Mouse (Mus musculus) midbrain, embryonic 12.5 days (tissue): ENCODE measurements around the gene Ppil6. TPM values are rescaled to one million over a fixed set of nuclear protein-coding genes. Genes with fewer than 3 reads are reported as not detected.

Source experiments
- ATAC-seq: fragments of 200-750 bp; cut with Nextera tagmentation; 2 replicates; pipeline ENCODE4 v1.8.0; 2017; ENCODE audit warnings: low read depth, moderate TSS enrichment, moderate library complexity; ENCODE audit not compliant: low FRiP score
- H3K27ac ChIP-seq: fragments of 300-500 bp; sonication (generic); replicated peaks from 2 replicates; pipeline ENCODE4 v1.5.1; 2016; ENCODE audit warnings: mild to moderate bottlenecking
- H3K27me3 ChIP-seq: fragments of 300-500 bp; sonication (generic); 2 replicates; pipeline ENCODE4 v1.6.1; 2016; ENCODE audit warnings: mild to moderate bottlenecking
- H3K36me3 ChIP-seq: fragments of 300-500 bp; sonication (generic); 2 replicates; pipeline ENCODE4 v1.6.1; 2016
- H3K4me1 ChIP-seq: fragments of 300-500 bp; sonication (generic); 2 replicates; pipeline ENCODE4 v1.6.1; 2016
- H3K4me2 ChIP-seq: fragments of 300-500 bp; sonication (generic); replicated peaks from 2 replicates; pipeline ENCODE4 v1.6.1; 2016; ENCODE audit warnings: mild to moderate bottlenecking, moderate library complexity
- H3K4me3 ChIP-seq: fragments of 300-500 bp; sonication (generic); 2 replicates; pipeline ENCODE4 v1.5.1; 2016; ENCODE audit warnings: mild to moderate bottlenecking
- H3K9ac ChIP-seq: fragments of 300-500 bp; sonication (generic); replicated peaks from 2 replicates; pipeline ENCODE4 v1.6.1; 2016; ENCODE audit warnings: mild to moderate bottlenecking, moderate library complexity
- H3K9me3 ChIP-seq: fragments of 300-500 bp; sonication (generic); 2 replicates; pipeline ENCODE4 v1.6.1; 2016; ENCODE audit warnings: mild to moderate bottlenecking
- WGBS: fragments of 180-500 bp; shearing (Covaris S2); methylation state at CpG from one replicate; pipeline ENCODE4 v1.1.7; 2016; 5-methylcytosine and 5-hydroxymethylcytosine counted together
- polyA plus RNA-seq: library from polyadenylated mRNA; unstranded; fragments of >200 nt; fragmentation: Nextera tagmentation; extraction: Ambion mirVana; gene quantifications from 2 replicates; pipeline ENCODE4 v1.2.1, GENCODE M21; 2016

The Ppil6 gene
- polyA plus RNA-seq, 1 experiment from 2014 or later: 0.73 TPM

DNA sequence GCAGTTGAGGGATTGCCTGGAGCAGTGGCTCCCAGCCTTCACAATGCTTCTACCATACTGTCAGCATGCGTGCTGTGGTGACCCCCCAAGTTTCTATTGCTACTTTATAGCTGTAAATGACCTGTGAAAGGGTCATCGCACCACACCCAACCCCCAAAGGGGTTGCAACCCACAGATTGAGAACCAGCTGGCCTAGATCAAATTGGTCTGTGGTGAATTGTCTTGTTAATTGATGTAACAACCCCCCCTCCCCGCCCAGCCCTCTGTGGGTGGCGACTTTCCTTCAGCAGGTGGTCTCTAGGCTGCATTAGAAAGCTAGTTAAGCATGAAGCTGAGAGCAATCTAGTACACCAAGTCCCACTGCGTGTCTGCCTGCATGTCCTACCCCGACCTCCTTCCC lies 22.9 kb upstream of the Ppil6 start:
- Histone ChIP-seq H3K9me3 (no peaks in the 10 kb centered on the region), H3K9ac (no peak overlapping the region), H3K27me3 (no peaks in the 10 kb centered on the region), H3K4me1 (no peaks in the 10 kb centered on the region), H3K36me3 (peaks cover 28% of the 10 kb centered on the region), H3K4me3 (no peak overlapping the region), H3K4me2 (no peak overlapping the region), H3K27ac (no peak overlapping the region)
- ATAC-seq: no peak
- WGBS: 32% methylated on average over 6 of the region's 6 CpGs

DNA sequence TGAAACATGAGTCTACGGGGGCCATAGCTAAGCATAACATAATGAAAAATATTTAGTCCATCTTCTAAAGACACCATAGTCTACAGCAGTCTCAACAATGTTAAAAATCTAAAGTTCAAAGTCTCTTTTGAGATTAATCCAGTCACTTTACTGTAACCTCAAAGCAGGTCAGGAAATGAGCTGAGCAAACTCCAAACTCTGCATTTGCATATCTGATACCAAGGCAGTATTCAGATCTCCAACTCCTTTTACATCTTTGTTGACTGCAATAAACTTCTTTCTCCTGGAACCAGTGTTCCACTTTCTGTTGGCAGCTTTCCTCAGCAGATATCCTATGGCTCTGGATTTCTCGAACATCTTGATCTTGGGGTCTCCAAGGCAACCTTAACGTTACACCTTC lies 19.5 kb upstream of the Ppil6 start:
- H3K36me3 ChIP-seq: 0 out of 2 replicates have a peak, but pooled peaks cover 11% of the 10 kb centered on the region
- H3K4me1 ChIP-seq: peaks cover under 1% of the 10 kb centered on the region; the same call in 1 of the 2 replicates
- 88% methylated on average over 3 of the region's 3 CpGs for WGBS
- H3K9me3 ChIP-seq: no peaks in the 10 kb centered on the region
- peaks cover 3% of the 10 kb centered on the region; the same call in 1 of the 2 replicates for H3K27me3 ChIP-seq
- no peak overlapping the region for H3K27ac ChIP-seq
- no peak for ATAC-seq
- H3K4me3 ChIP-seq: no peak overlapping the region
- H3K9ac ChIP-seq: no peak overlapping the region
- H3K4me2 ChIP-seq: no peak overlapping the region

DNA sequence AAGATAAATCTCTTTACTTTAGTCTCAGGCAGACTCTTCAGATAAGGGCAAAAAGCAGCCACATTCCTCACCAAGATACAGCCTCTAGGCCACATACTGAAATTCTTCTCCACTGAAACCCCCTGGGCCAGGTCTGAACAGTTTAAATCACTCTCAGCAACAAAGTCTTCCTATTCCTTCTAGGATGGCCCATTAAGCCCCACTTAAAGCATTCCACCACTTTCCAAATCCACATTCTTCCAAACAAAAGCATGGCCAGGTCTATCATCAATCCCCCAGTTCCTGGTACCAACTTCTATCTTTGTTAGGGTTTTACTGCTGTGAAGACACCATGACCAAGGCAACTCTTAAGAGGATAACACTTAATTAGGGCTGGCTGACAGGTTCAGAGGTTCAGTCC lies 17.7 kb upstream of the Ppil6 start:
- no peaks in the 10 kb centered on the region for H3K9me3 ChIP-seq
- ATAC-seq: no peak

DNA sequence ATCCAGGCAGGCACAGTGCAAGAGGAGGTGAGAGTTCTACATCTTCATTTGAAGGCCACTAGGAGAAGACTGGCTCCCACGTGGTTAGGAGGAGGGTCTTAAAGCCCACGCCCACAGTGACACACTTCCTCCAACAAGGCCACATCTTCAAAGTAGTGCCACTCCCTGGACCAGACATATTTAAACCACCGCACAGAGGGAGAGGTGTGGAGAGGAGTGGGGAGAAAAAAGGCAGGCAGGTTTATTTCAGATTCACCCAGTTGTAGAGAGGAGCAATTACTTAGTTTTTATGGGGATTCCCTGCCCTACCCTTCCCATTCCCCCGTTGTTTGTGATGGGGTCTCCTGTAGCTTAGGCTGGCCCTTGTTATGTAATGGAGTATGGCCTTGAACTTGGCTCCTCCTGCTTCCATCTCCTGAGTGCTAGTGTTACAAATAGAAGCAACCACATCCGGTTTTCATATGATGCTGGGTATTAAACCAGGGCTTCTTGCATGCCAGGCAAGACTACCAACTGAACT lies 17.2 kb upstream of the Ppil6 start:
- Histone ChIP-seq H3K36me3 (0 out of 2 replicates have a peak, but pooled peaks cover 8% of the 10 kb centered on the region), H3K4me2 (no peak overlapping the region), H3K4me3 (no peak overlapping the region), H3K9me3 (no peaks in the 10 kb centered on the region), H3K27me3 (peaks cover 3% of the 10 kb centered on the region; the same call in 1 of the 2 replicates), H3K4me1 (peaks cover 20% of the 10 kb centered on the region), H3K9ac (no peak overlapping the region), H3K27ac (no peak overlapping the region)
- 77% methylated on average over 5 of the region's 5 CpGs for WGBS
- no peak for ATAC-seq

More for the DNA sequence above, 17.7 kb upstream of the Ppil6 start:
- peaks cover 15% of the 10 kb centered on the region; the same call in 1 of the 2 replicates for H3K4me1 ChIP-seq
- no peak overlapping the region for H3K4me2 ChIP-seq
- H3K36me3 ChIP-seq: 0 out of 2 replicates have a peak, but pooled peaks cover 9% of the 10 kb centered on the region
- no peak overlapping the region for H3K9ac ChIP-seq
- H3K4me3 ChIP-seq: no peak overlapping the region
- no peak overlapping the region for H3K27ac ChIP-seq
- H3K27me3 ChIP-seq: peaks cover 3% of the 10 kb centered on the region; the same call in 1 of the 2 replicates

DNA sequence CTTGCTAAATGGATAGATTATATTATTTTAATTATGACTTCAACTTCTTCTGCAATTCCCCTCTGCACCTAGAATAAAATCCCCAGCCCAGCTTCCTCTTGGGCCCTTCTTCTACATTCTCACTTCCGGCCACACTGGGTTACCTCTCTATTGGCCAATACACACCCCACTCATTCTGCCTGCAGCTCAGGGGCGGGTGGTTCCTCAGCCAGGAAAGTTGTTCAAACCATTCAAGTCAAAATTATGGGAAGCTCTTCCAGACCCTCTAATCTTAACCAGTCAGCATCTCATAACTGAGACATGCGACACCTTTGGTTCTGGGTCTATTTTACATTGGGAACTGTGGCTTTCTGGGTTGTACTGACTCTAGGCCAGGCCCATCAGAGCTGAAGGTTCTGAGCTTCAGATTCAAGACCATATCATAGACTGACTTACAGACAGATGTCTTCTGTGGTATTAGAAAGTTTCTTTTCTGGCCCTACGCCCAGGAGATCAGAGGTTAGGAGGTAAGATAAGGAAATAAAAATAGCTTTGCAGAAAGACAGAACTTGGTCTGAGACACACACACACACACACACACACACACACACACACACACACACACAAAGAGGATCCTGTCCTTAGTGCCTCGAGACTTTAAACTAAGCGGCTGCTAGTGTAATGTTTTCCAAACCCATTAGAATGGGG lies 16.3 kb upstream of the Ppil6 start:
- no peak overlapping the region for H3K27ac ChIP-seq
- ATAC-seq: no peak
- H3K4me1 ChIP-seq: peaks cover 24% of the 10 kb centered on the region
- 91% methylated on average over 6 of the region's 6 CpGs for WGBS
- H3K4me3 ChIP-seq: no peak overlapping the region
- H3K9ac ChIP-seq: no peak overlapping the region
- H3K9me3 ChIP-seq: no peaks in the 10 kb centered on the region
- H3K36me3 ChIP-seq: peaks cover 3% of the 10 kb centered on the region
- H3K27me3 ChIP-seq: peaks cover 3% of the 10 kb centered on the region; the same call in 1 of the 2 replicates
- H3K4me2 ChIP-seq: no peak overlapping the region

DNA sequence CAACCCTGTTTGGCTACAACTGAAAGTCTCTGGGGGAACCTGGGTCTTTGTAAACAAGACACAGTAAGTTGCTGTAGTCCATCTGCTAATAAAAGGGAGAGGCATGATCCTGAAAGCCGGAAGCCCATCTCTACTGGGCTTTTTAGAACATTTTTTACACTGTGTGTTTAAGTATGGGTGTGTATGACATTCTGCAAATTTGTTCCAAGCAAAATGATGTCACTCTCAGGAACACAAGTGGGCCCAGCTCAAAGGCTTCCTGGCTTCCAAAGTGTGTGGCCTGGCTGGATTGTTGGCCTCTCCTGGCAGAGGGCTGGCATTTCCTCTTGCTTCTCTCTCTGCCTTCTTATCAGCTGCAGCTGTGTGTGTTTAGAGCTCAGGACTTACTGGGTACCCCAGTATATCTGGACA lies 15.3 kb upstream of the Ppil6 start:
- Histone ChIP-seq H3K9ac (no peak overlapping the region), H3K4me3 (no peak overlapping the region), H3K36me3 (peaks cover 11% of the 10 kb centered on the region), H3K27me3 (peaks cover 3% of the 10 kb centered on the region; the same call in 1 of the 2 replicates), H3K4me2 (no peak overlapping the region), H3K9me3 (no peaks in the 10 kb centered on the region), H3K27ac (no peak overlapping the region), H3K4me1 (peaks cover 24% of the 10 kb centered on the region)
- WGBS: 71% methylated on average over 1 of the region's 1 CpGs
- ATAC-seq: no peak

DNA sequence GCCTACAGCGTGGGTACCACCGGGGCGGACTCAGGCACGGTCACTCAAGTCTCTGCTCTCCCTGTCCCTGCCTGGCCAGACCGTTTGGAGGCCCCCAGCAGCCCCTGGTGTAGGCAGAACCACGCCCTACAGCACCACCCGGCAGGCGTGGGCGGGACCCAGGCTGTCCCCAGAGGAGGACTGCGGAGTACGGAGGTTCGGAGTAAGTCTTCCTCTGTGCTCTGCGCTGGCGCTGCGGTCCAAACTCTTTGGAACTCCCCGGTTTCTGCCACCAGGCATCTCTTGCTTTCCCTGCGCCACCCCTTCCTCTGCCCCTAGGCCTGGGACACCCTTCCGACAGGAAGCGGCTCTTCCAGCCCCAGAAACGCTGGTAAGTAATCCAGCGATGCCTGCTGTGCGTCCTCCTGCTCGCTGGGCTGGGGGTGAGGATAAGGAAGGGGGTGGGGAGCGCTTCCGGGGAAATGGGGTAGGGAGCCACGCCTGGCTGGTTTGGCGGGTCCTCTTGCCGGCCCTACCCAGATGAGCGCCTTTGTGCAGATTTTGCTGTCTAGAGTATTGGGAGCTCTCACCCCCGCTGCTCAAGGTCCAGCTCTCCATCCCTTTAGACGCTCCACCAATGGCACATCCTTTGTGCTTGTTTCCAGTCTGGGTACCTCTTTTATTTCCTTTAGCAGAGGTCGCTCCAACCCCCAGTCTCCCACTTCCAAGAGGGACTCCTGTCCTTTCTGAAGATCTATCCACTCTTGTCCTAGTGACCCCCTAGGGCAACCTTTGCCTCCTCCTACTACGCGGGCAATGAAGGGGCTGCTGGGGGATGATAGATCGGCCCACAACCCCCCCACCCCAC lies 13.8 kb upstream of the Ppil6 start, which contains the start of gene Mical1:
Gene Mical1, plus strand, starts transcription at position 144 of the 847 bp plus-strand sequence.
- under 1% methylated on average over 35 of the region's 35 CpGs for WGBS
- ATAC-seq: peak; percentile 75
- H3K9me3 ChIP-seq: no peaks in the 10 kb centered on the region

DNA sequence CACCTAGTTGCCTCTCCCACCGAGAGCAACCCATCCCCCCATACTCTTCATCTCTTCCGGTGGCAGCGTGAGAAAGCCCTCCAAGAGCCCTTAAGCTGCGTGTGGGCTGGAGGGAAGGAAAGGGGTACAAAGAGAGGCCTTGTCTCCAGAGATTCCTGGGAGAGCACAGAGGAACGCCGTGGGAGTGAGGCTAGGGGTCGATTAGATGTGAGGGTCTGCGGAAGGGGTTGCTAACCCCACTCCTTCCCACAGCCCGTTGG lies 13.3 kb upstream of the Ppil6 start:
- peak overlapping the region; percentile 81 for H3K4me2 ChIP-seq
- H3K27ac ChIP-seq: peak overlapping the region; percentile 82
- H3K4me1 ChIP-seq: peaks cover 24% of the 10 kb centered on the region
- peaks cover 19% of the 10 kb centered on the region for H3K36me3 ChIP-seq
- 0% methylated on average over 8 of the region's 9 CpGs for WGBS
- ATAC-seq: peak; percentile 32
- H3K27me3 ChIP-seq: peaks cover 3% of the 10 kb centered on the region; the same call in 1 of the 2 replicates
- peak overlapping the region; percentile 77 for H3K9ac ChIP-seq
- peak overlapping the region; percentile 62 for H3K4me3 ChIP-seq
- H3K9me3 ChIP-seq: no peaks in the 10 kb centered on the region

More for the DNA sequence above, 13.8 kb upstream of the Ppil6 start, which contains the start of gene Mical1:
- H3K27me3 ChIP-seq: peaks cover 3% of the 10 kb centered on the region; the same call in 1 of the 2 replicates
- peak within 1 kb of the TSS; percentile 77 for H3K9ac ChIP-seq
- peaks cover 24% of the 10 kb centered on the region for H3K4me1 ChIP-seq
- peak within 1 kb of the TSS; percentile 82 for H3K27ac ChIP-seq
- H3K4me3 ChIP-seq: peak within 1 kb of the TSS; percentile 62
- H3K36me3 ChIP-seq: peaks cover 17% of the 10 kb centered on the region
- peak within 1 kb of the TSS; percentile 81 for H3K4me2 ChIP-seq

DNA sequence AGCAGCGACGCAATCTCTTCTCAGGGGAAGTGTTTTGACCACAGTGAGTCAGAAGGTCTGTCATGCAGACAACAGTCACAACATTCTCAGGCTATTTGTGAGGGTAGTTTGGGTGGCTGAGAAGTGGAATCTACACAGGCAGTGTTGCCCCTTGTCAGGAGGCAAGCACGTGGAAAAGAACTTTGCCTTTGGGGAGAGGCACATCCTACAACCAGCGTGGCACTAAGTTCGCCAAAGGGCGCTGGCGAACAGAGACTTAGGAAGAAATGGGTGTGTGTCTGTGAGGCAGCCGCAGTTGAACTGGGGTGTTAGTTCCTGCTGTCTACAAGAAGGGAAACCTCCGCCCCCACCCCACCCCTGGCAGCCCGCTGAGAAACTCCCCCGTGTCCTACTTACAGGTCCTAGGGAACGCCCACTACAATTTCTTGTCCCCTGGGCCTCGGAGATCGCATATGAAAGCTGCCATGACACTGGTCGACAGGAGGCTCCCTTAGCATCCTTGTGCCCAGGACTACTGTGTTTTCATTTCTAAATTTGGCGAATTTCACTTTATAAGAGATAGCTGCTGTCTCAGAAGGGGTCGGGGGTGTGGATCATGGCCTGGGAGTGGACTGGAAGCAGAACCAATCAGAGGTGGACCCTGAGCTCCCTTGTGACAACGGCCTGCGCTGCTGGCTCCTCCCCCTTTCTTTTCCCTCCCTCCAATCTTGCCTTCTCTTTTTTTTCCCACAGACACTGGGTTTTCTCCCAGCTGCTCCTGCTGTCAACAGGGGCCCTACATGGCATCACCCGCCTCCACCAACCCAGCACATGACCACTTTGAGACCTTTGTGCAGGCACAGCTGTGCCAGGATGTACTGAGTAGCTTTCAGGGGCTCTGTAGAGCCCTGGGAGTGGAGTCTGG lies 12.7 kb upstream of the Ppil6 start:
- peak overlapping the region; percentile 62 for H3K4me3 ChIP-seq
- H3K4me1 ChIP-seq: peaks cover 24% of the 10 kb centered on the region
- H3K9ac ChIP-seq: peak overlapping the region; percentile 77
- ATAC-seq: peak; percentile 72
- WGBS: 3% methylated on average over 20 of the region's 20 CpGs
- peak overlapping the region; percentile 82 for H3K27ac ChIP-seq
- H3K27me3 ChIP-seq: peaks cover 3% of the 10 kb centered on the region; the same call in 1 of the 2 replicates
- no peaks in the 10 kb centered on the region for H3K9me3 ChIP-seq
- H3K36me3 ChIP-seq: peaks cover 24% of the 10 kb centered on the region
- H3K4me2 ChIP-seq: peak overlapping the region; percentile 81

DNA sequence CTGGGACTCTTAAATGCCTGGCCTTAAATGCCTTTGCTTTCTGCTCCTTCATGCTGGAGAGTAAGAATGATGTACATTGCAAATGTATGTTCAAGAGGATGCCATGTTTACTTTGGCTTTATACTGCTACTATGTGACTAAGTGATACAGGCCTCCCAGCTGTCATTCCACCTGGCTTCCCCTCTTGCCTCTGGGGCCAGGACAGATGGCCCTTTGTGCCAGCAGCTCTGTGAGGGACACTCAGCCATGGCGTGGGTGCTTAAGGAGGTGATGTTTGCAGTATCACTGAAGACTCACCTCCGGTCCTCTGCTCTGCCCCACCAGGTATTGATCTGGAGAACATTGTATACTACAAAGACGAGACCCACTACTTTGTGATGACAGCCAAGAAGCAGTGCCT lies 10.3 kb upstream of the Ppil6 start:
- no peak overlapping the region for H3K9ac ChIP-seq
- no peaks in the 10 kb centered on the region for H3K27me3 ChIP-seq
- H3K9me3 ChIP-seq: no peaks in the 10 kb centered on the region
- H3K4me2 ChIP-seq: no peak overlapping the region
- peaks cover 49% of the 10 kb centered on the region for H3K36me3 ChIP-seq
- peaks cover 24% of the 10 kb centered on the region for H3K4me1 ChIP-seq
- no peak overlapping the region for H3K4me3 ChIP-seq
- H3K27ac ChIP-seq: no peak overlapping the region
- ATAC-seq: no peak
- 93% methylated on average over 3 of the region's 3 CpGs for WGBS
